Mouse (Mus musculus) cerebellum, postnatal 10 days (tissue): ENCODE data around the gene Timm22.

Experiments
- DNase-seq, 2 experiments: peaks; one replicate each; pipeline ENCODE4 v3.0.0; 2021; ENCODE audit warnings: mixed read lengths in 2 of 2

Gene Timm22

DNA sequence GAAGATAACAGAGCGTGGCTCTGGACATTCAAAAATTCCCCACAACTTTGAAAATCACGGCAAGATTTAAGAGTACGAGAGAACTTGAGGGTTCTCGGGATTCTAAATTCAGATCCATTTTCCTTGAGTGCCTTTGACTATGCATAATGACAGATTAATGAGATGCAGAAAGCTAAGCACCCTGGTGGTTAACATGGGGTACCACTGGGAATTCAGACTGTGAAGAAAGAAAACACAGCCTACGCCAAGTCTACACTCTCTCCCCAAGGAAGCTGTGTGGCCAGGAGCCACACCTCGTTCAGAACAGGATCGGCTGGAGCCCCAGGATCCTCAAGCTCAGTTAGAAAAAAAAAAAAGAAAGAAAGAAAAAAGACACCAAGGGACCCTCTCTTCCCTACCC lies 14.2 kb upstream of the Timm22 start:
- DNase-seq, result no peak

GRCm38 (mm10) chr11:76392996-76393395 lies 13.8 kb upstream of the Timm22 start:
- DNase-seq, result no peak

DNA sequence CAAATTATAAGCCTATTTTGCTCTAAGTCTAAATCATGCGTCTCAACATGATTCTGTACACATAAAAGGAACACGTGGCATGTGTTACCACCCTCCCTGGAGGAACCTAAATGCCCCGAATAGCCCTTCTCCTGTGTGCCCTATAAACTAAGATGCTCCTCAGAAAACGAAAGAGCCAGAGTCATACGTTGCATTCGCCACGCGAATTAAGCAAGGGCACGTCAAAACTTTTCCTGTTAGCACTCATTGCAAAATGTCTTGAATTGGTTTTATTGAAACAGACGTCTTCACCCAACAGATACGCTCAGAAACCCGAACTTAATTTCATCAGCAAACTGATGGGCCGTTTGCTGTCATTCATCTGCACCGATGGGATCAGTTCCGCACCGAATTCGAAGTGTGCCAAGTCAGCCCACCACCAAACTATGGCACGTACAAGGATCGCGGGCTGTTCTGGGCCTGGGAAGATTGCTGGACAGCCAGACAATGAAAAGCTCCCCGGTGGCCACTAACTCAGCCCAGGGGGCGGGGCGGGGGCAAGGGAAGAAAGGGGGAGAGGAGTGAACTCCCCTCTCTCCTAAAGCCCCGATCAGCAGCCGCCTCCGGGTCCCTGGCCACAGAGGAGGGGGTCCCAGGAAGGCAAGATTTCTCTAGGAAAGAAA lies 9.0 kb upstream of the Timm22 start:
- peak; percentile 58 to 63 for DNase-seq

- peak; percentile 76 for DNase-seq
Observed at GRCm38 (mm10) chr11:76398312-76398797, 8.4 kb upstream of the Timm22 start.

- DNase-seq, result peak; percentile 95 to 97
Observed at GRCm38 (mm10) chr11:76398798-76399586, 7.8 kb upstream of the Timm22 start, which contains the start of gene Nxn. Gene Nxn (minus strand): TSS chr11:76399140.

DNA sequence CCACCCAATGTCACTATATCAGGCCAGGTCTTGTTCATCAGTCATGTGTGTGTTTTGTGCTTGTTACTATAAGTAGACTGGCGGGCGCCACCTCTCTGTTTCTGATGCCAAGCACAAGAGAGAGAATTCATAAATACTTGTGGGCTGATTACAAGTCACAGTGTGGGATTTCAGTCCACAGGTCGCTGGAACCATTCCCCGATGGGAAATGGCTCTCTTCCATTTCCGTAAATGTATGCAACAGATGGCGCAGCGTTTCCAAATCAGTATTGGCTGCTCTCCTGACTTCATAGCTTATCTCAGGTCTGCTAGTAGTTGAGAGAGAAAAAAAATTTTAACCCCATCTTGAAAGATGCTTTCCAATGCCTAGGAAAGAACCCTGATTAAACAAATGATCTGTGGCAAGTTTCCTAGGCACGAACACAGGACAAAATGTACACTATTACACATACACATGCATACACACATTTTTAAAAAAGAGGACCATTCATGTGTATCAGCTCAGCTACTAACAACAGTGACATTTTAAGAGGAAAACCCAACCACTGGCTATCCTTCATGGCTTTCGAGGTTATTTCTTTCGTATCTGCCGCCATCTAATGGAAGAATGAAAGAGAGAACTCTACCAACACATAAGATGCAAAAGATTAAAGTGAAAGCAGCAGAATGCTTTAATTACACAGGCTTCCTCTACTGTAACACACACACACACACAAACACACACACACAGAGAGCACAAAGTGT lies 7.0 kb upstream of the Timm22 start:
- DNase-seq, result peak; percentile 79 to 80

- DNase-seq, result peak; percentile 45
Observed at GRCm38 (mm10) chr11:76401398-76401797, 5.4 kb upstream of the Timm22 start.

GRCm38 (mm10) chr11:76405113-76405512 lies 1.6 kb upstream of the Timm22 start:
- DNase-seq, result no peak

- DNase-seq, result no peak
Observed at GRCm38 (mm10) chr11:76405626-76406264, 1.0 kb upstream of the Timm22 start.

DNA sequence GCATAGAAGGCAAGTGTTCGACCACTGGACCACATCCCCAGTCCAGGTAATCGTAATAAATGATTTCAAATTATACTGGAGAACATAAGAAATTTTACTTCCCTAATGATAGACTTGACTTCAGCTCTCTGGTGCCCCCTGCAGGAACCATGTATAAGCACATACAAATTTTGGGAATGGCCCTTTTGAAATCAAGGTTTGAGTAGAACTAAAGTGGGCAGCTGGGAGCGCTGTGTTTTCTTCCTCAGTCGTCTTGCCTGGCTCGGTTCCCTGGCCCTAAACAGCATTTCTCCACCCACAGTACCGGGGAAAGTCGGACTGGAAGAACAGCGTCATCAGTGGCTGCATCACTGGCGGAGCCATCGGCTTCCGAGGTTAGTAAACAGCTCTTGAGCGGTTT lies 4.1 kb downstream of the Timm22 start:
- peak; percentile 76 to 83 for DNase-seq

GRCm38 (mm10) chr11:76413202-76413601 lies 6.5 kb downstream of the Timm22 start:
- peak; percentile 61 to 66 for DNase-seq

- DNase-seq, result no peak
Observed at GRCm38 (mm10) chr11:76415001-76415400, 8.2 kb downstream of the Timm22 start.

DNA sequence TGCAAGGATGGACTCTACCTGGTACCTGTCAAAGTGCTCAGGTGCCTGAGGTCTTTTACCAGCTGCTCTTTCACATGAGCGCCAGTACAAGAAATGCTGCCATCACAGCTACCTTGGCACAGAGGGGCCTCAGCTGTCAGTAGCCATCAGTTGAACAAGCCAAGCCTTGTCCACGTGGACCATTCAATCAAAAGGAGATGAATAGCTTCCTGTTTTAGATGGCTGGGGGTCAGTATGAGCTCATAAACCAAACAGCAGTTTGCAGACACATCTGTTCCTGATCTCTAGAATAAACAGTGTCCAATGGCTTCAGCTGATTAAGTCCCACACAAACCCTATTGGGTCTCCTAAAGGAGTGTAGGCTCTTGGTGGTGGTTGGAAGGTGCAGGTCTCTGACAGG lies 9.2 kb downstream of the Timm22 start:
- DNase-seq, result no peak

GRCm38 (mm10) chr11:76418423-76418822 lies 11.7 kb downstream of the Timm22 start:
- peak; percentile 80 to 90 for DNase-seq

GRCm38 (mm10) chr11:76419179-76419578 lies 12.4 kb downstream of the Timm22 start:
- DNase-seq, result peak; percentile 56 to 59

DNA sequence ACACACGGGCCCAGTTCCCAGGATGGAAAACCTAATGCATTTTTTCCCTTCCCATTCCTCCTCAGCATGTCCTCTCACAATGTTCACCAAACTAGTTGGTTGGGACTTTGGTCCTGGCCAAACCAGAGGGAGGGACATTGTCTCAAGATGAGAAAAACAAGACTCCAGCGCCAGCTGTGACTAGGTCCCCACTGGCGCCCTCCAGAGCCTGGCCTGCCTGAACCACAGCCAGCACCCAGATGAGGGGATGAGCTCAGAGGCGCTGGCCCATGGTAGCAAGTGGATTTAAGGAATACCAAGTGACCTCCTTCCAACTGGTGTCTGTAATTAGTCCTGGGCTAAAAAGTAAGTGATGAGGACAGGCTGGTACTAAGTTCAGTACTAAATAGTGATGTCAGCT lies 14.1 kb downstream of the Timm22 start:
- DNase-seq, result no peak

DNA sequence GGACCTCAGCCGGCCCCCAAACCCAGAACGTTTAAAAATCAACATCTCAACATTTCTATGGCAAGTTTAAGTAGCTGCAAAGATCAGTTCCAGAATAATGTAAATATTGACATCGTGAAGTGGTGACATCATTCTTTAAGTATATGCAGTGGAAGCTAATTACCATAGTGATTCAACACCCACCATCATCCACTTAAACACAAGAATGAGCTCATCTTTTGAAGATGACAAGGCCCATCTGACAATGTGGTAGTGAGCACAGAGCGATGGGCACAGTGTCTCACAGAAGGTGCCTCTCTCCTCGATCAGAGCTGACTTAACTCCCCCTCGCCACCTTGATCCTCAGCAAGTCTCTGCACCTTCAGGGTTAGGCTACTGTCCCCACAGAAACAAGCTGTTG lies 19.0 kb downstream of the Timm22 start:
- no peak for DNase-seq

DNA sequence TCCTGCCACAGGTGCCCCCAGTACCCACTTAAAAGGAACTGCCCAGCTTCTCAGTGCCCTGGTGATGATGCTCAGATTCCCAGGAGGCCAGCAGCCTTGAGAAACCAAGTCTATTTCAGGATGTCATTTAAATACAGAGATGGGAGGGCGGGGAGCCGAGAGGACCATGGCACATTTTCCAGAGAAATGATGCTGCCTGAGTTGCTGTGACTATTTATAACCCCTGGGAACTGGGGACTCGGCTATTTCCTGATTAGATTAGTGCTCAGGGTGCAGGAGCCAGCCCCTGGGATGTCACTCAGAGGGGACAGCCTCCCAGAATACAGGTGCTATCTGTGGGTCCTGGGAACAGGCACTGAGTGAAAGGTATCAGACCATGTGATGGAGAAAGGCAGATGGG lies 21.0 kb downstream of the Timm22 start:
- no peak for DNase-seq

DNA sequence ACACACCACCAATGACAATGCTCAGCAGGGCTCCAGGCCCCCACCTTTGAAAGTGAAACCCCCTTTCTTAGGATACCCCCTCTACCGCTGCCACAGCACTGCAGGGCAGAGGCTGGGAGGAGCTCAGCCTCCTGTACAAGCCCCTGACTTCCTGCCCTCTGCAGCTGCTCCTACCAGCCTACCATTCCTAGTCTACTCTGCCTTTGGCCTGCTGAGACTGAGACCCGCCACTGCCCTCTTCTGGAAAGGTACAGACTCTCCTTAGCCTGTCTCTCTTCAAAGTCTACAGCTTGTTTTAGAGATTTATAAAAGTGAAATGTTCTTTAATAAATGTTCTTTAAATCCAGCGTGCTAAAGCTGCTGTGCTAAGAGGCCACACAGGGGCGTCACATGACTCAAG lies 22.3 kb downstream of the Timm22 start:
- DNase-seq, result no peak

DNA sequence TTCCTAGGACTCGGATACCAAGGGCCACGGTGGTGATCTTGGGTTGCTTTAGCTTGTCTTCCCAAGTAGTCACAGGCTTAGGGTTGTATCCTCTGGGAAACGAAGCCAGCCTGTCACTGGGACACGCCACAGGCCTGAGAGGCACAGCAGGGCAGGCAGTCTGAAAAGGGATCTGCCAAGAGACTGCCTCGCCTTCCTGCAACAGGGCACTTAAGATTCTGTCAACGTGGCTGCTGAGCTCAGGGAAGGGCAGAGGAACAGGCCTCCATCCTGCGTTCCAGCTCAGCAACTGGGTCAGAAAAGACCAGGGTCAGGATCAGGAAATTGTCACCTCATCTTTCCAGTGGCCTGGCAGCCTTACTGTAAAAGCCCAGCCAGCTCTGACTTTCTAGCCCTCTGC lies 22.8 kb downstream of the Timm22 start:
- DNase-seq, result peak in 1 of 2 experiments; percentile 40

DNA sequence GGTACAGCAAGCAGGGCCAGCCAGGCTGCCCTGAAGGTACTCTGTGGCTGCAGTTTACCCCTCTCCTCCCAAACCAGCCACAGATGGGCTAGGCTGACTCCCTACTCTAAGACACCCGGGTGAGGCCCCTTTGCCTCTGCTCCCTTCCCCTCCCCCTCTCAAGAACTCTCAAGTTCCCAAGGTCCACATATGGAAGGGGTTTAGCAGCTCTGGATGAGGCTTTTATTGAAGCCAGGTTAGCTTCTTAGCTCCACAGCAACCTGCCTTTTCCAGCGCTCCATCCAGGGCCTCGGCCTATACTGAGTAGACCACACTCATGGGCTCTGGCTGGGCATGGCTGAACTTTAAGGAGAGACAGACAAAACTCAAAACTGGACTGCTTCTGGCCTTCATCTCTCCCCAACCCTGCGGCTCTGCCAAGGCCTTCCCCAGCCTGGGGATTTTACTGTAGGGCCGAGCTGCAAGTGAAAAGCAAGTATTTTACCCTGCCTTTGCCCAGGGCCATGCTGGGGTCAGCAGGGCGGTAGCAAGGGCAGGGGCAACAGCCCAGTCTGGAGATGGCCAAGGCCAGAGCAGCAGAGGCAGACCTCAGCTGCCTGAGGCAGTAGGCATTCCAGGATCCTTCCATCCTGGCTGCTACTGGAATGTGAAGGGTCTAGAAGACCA lies 23.3 kb downstream of the Timm22 start:
- DNase-seq, result no peak

- peak; percentile 77 to 89 for DNase-seq
Observed at GRCm38 (mm10) chr11:76436009-76436408, 29.3 kb downstream of the Timm22 start.
